In genomic region chr11:60711218-60711617, GRCm38 (mm10) we compare ENCODE assay signal across 18 mouse cellular contexts. TPM values are rescaled to one million over a fixed set of nuclear protein-coding genes. Genes with fewer than 3 reads are reported as not detected.
DNase-seq lines count a peak whose midpoint lies in the region; ATAC-seq and TF ChIP-seq lines count a peak whose summit lies in the region.
"Had no signal": no experiment of that assay in that cellular context is flagged by ENCODE, and none has a peak within 500 bp of the region (broad histone marks: within the 10 kb centered on the region; RNA-seq: fewer than 3 reads in every experiment).

No protein-coding gene starts in this region.

- 88% methylated on average over 17 of the region's 17 CpGs for WGBS in cerebellum, adult 2 months
- WGBS in intestine, embryonic 16.5 days: 92% methylated on average over 17 of the region's 17 CpGs

- ATAC-seq in intestine, embryonic 16.5 days: no peak
- ATAC-seq: forebrain, embryonic 15.5 days had no signal

- no peak overlapping the region for H3K9ac ChIP-seq in intestine, embryonic 16.5 days (ENCODE audit: low read depth, low read length)
- H3K9ac ChIP-seq: forebrain, embryonic 15.5 days; limb, embryonic 13.5 days; liver, embryonic 15.5 days; neural tube, embryonic 12.5 days; stomach, embryonic 15.5 days had no signal

- H3K9me3 ChIP-seq in intestine, embryonic 16.5 days (ENCODE audit: control insufficient read depth, low read length): no peaks in the 10 kb centered on the region
- H3K9me3 ChIP-seq: forebrain, embryonic 15.5 days; heart, embryonic 10.5 days; limb, embryonic 13.5 days; liver, embryonic 15.5 days; neural tube, embryonic 12.5 days; stomach, embryonic 15.5 days had no signal

- peak; percentile 4 to 18 for DNase-seq in cerebellum, adult 2 months
- no peak for DNase-seq in cerebellum, adult 8-10 months
- DNase-seq in heart, adult 11 months: peak; percentile 89
- DNase-seq in heart, postnatal 25 days (ENCODE audit: low spot score): no peak
- peak; percentile 4 for DNase-seq in right cerebral cortex, postnatal 4 days
- DNase-seq in right cerebral cortex, postnatal 14 days: no peak
- DNase-seq: kidney, adult 18-20 months; layer of hippocampus, adult 9-11 months; midbrain, embryonic 14.5 days; thymus, adult 2 months had no signal

- H3K27me3 ChIP-seq in cerebellum, adult 2 months (ENCODE audit: control insufficient read depth, insufficient read depth, low read length): no peaks in the 10 kb centered on the region
- H3K27me3 ChIP-seq in intestine, embryonic 16.5 days (replicated peaks; ENCODE audit: control insufficient read depth, insufficient read depth, low read length): no peaks in the 10 kb centered on the region
- H3K27me3 ChIP-seq: forebrain, embryonic 15.5 days; limb, embryonic 13.5 days; liver, embryonic 15.5 days; neural tube, embryonic 12.5 days; stomach, embryonic 15.5 days had no signal

- peaks cover 4% of the 10 kb centered on the region; the same call in 1 of the 2 replicates for H3K4me1 ChIP-seq in cerebellum, adult 2 months (ENCODE audit: control insufficient read depth, insufficient read depth, low read length)
- H3K4me1 ChIP-seq in intestine, embryonic 16.5 days (ENCODE audit: control insufficient read depth, insufficient read depth, low read length): no peaks in the 10 kb centered on the region
- H3K4me1 ChIP-seq: forebrain, embryonic 15.5 days; limb, embryonic 13.5 days; liver, embryonic 15.5 days; neural tube, embryonic 12.5 days had no signal

- no peak overlapping the region for H3K4me3 ChIP-seq in cerebellum, adult 2 months (replicated peaks; ENCODE audit: insufficient read depth, low read depth, low read length)
- no peak overlapping the region for H3K4me3 ChIP-seq in intestine, embryonic 16.5 days (ENCODE audit: low read length)
- H3K4me3 ChIP-seq: forebrain, embryonic 15.5 days; heart, embryonic 10.5 days; limb, embryonic 13.5 days; liver, embryonic 15.5 days; neural tube, embryonic 12.5 days; stomach, embryonic 15.5 days had no signal

- H3K4me2 ChIP-seq in intestine, embryonic 16.5 days (ENCODE audit: low read depth, low read length): no peak overlapping the region
- H3K4me2 ChIP-seq: forebrain, embryonic 15.5 days; limb, embryonic 13.5 days; liver, embryonic 15.5 days; neural tube, embryonic 12.5 days; stomach, embryonic 15.5 days had no signal

- peaks cover 43% of the 10 kb centered on the region for H3K36me3 ChIP-seq in intestine, embryonic 16.5 days (ENCODE audit: control insufficient read depth, insufficient read depth, low read length)

- TF ChIP-seq CTCF in cerebellum, adult 2 months (IDR thresholded peaks at IDR 0.05; ENCODE audit: borderline replicate concordance, insufficient read depth, low read depth, low read length): no peak

- TF ChIP-seq POLR2A in cerebellum, adult 2 months (IDR thresholded peaks at IDR 0.05; ENCODE audit: borderline replicate concordance, insufficient read depth, low read length): no peak

- intact Hi-C loops in heart, postnatal 25 days (cut with DNase I): no loop called here

- no peak overlapping the region for H3K27ac ChIP-seq in cerebellum, adult 2 months (ENCODE audit: insufficient read depth, low read length)
- no peak overlapping the region for H3K27ac ChIP-seq in intestine, embryonic 16.5 days (ENCODE audit: low read length)
- H3K27ac ChIP-seq: forebrain, embryonic 15.5 days; heart, embryonic 10.5 days; kidney, postnatal 0 days; limb, embryonic 13.5 days; liver, embryonic 15.5 days; neural tube, embryonic 12.5 days; stomach, embryonic 15.5 days had no signal

RNA-seq across cellular contexts. Expression of gene Llgl1, which starts 11.7 kb away (rescaled TPM):
- polyA plus RNA-seq in cerebellum, adult 2 months (2012; rRNA removed): 88.3 and 90.5 TPM in 2 replicates
- 10 to 100 TPM; 11.4 to 12.3 TPM for total RNA-seq in heart, postnatal 25 days (2021)
- 30.3 TPM in 2 replicates for polyA plus RNA-seq in intestine, embryonic 16.5 days (2015; fragmentation: Nextera tagmentation; extraction: Ambion mirVana)

RNA-seq across cellular contexts. Expression of gene Flii, which starts 15.8 kb away (rescaled TPM):
- polyA plus RNA-seq in cerebellum, adult 2 months (2012; rRNA removed): 160 and 177 TPM in 2 replicates
- 100 to 1,000 TPM; 112 to 120 TPM for total RNA-seq in heart, postnatal 25 days (2021)
- polyA plus RNA-seq in intestine, embryonic 16.5 days (2015; fragmentation: Nextera tagmentation; extraction: Ambion mirVana): 81.3 and 81.6 TPM in 2 replicates

RNA-seq across cellular contexts. Expression of gene Mief2, which starts 17.0 kb away (rescaled TPM):
- 27.4 and 28.4 TPM in 2 replicates for polyA plus RNA-seq in cerebellum, adult 2 months (2012; rRNA removed)
- total RNA-seq in heart, postnatal 25 days (2021): 10 to 100 TPM; 31.6 to 32.9 TPM
- polyA plus RNA-seq in intestine, embryonic 16.5 days (2015; fragmentation: Nextera tagmentation; extraction: Ambion mirVana): 9.8 and 10.7 TPM in 2 replicates

Comparison
In these comparisons a context has a peak if more than half of its experiments do, and no peak if none do; other contexts are left out.
1. DNase-seq: peak in cerebellum, adult 2 months (2 of 2), heart, adult 11 months (single experiment) and right cerebral cortex, postnatal 4 days (single experiment); none in cerebellum, adult 8-10 months (single experiment), heart, postnatal 25 days (single experiment) and right cerebral cortex, postnatal 14 days (single experiment).